Mouse (Mus musculus) lung, embryonic 14.5 days (tissue): ENCODE measurements around the gene Ccl22. TPM values are rescaled to one million over a fixed set of nuclear protein-coding genes. Genes with fewer than 3 reads are reported as not detected.

Experiments
- ATAC-seq: fragments of 200-750 bp; cut with Nextera tagmentation; 2 replicates; pipeline ENCODE4 v1.8.0; 2017; ENCODE audit warnings: mild to moderate bottlenecking, moderate TSS enrichment, moderate library complexity; ENCODE audit not compliant: insufficient read depth
- DNase-seq: peaks from one replicate; pipeline ENCODE4 v3.0.0-alpha.2; 2015
- H3K27ac ChIP-seq: fragments of 300-500 bp; sonication (generic); 2 replicates; pipeline ENCODE4 v1.5.1; 2014; ENCODE audit warnings: low read depth, mild to moderate bottlenecking, moderate library complexity
- H3K27me3 ChIP-seq: fragments of 300-500 bp; sonication (generic); 2 replicates; pipeline ENCODE4 v1.6.1; 2014; ENCODE audit warnings: low read length, control low read depth; ENCODE audit not compliant: insufficient read depth
- H3K36me3 ChIP-seq: fragments of 300-500 bp; sonication (generic); 2 replicates; pipeline ENCODE4 v1.6.1; 2014; ENCODE audit warnings: control low read depth; ENCODE audit not compliant: insufficient read depth
- H3K4me1 ChIP-seq: fragments of 300-500 bp; sonication (generic); 2 replicates; pipeline ENCODE4 v1.6.1; 2014; ENCODE audit warnings: antibody characterized with exemption, control low read depth; ENCODE audit not compliant: insufficient read depth
- H3K4me2 ChIP-seq: fragments of 300-500 bp; sonication (generic); 2 replicates; pipeline ENCODE4 v1.6.1; 2014; ENCODE audit warnings: mild to moderate bottlenecking
- H3K4me3 ChIP-seq: fragments of 300-500 bp; sonication (generic); 2 replicates; pipeline ENCODE4 v1.5.1; 2014; ENCODE audit warnings: low read depth, low read length
- H3K9ac ChIP-seq: fragments of 300-500 bp; sonication (generic); 2 replicates; pipeline ENCODE4 v1.6.1; 2014
- H3K9me3 ChIP-seq: fragments of 300-500 bp; sonication (generic); 2 replicates; pipeline ENCODE4 v1.6.1; 2016; ENCODE audit warnings: low read depth, low read length, control low read depth
- CTCF ChIP-seq: IDR thresholded peaks from 2 replicates; pipeline ENCODE4 v1.5.1; 2016; ENCODE audit warnings: antibody characterized with exemption, low read depth
- WGBS: fragments of 180-500 bp; shearing (Covaris S2); extraction: QIAGEN DNeasy Blood & Tissue Kit; methylation state at CpG from one replicate; pipeline ENCODE4 v1.1.7; 2014; 5-methylcytosine and 5-hydroxymethylcytosine counted together
- polyA plus RNA-seq: library from polyadenylated mRNA; unstranded; fragments of >200 nt; fragmentation: Nextera tagmentation; extraction: Ambion mirVana; gene quantifications from 2 replicates; pipeline ENCODE4 v1.2.1, GENCODE M21; 2014

Gene Ccl22
- polyA plus RNA-seq, 1 experiment from 2014 or later = not detected

GRCm38 (mm10) chr8:94711160-94711718 lies 34.2 kb upstream of the Ccl22 start:
- ATAC-seq = peak; percentile 52; the same call in 1 of the 2 replicates
- H3K36me3 ChIP-seq = no peaks in the 10 kb centered on the region
- peak; percentile 36 for DNase-seq
- H3K9ac ChIP-seq = no peak overlapping the region
- no peak overlapping the region for H3K4me2 ChIP-seq
- H3K9me3 ChIP-seq = no peaks in the 10 kb centered on the region
- H3K4me3 ChIP-seq = no peak overlapping the region
- no peaks in the 10 kb centered on the region for H3K4me1 ChIP-seq
- H3K27ac ChIP-seq = peak overlapping the region; percentile 62; the same call in 1 of the 2 replicates
- WGBS = 55% methylated on average over 5 of the region's 5 CpGs
- H3K27me3 ChIP-seq = no peaks in the 10 kb centered on the region
- TF ChIP-seq CTCF = no peak

DNA sequence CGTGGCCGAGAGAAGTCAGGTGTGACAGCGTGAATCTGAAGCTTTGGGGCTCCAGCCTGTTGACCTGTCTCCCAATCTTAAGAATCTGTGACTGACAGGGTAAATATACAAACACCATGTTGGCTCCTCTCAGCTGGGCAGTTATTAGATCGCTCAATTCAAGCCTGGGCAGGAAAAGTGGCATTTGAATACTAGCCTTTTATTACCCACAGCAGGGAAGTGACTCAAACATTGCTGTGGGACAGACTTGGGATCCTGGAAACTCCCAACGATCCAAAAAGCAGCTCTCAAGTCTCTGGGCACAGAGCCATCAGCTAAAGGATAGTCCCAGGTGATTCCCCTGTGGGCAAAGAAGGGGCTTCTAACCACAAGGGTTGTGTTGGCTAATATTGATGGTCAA lies 30.8 kb upstream of the Ccl22 start:
- Histone ChIP-seq H3K9ac (no peak overlapping the region), H3K27me3 (no peaks in the 10 kb centered on the region), H3K27ac (no peak overlapping the region), H3K9me3 (no peaks in the 10 kb centered on the region), H3K36me3 (no peaks in the 10 kb centered on the region), H3K4me1 (no peaks in the 10 kb centered on the region), H3K4me3 (no peak overlapping the region), H3K4me2 (no peak overlapping the region)
- DNase-seq (no peak), ATAC-seq (no peak)
- no peak for TF ChIP-seq CTCF
- WGBS = 36% methylated on average over 5 of the region's 5 CpGs

DNA sequence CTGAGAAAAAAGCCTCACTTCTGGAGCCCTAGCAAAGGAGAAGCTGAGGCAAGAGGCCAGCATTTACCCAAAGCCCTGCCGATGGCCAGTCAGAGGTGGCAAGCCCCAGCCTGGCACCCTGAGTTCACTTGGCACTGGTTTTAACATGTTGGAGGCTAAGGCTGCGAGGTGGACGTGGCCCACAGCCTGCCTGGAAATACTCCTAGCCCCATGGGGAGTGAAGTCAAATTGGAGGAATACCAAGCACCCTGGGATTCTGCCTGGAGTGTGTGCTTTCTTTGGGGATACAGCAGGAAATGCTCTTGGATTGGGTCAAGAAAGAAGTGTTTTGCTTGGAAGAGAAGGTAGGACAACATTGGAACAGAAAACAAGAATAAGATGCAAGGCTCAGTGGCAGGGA lies 29.5 kb upstream of the Ccl22 start:
- Histone ChIP-seq H3K9me3 (no peaks in the 10 kb centered on the region), H3K4me1 (no peaks in the 10 kb centered on the region), H3K4me2 (no peak overlapping the region), H3K36me3 (no peaks in the 10 kb centered on the region), H3K4me3 (no peak overlapping the region), H3K27ac (no peak overlapping the region), H3K9ac (no peak overlapping the region), H3K27me3 (no peaks in the 10 kb centered on the region)
- TF ChIP-seq CTCF = no peak
- 81% methylated on average over 3 of the region's 3 CpGs for WGBS
- no peak for DNase-seq
- ATAC-seq = no peak

DNA sequence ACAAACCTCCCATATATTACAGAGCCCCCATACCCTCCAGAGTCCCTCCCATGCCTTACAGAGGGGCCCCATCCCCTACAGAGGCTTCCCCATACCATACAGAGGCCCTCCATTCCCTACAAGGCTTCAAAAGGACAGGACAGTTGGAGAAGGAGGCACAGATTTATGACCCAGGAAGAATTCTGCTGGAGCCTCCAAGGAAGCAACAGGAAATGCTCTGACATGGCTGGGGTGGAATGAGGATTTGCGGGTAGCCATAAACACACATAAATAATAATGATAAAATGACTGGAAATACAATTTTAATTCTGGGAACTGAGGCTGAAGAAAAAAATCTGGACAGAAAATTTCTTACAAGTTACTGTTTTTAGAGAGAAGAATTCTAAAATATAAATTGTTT lies 28.5 kb upstream of the Ccl22 start:
- Histone ChIP-seq H3K4me1 (no peaks in the 10 kb centered on the region), H3K27me3 (no peaks in the 10 kb centered on the region), H3K4me2 (no peak overlapping the region), H3K36me3 (no peaks in the 10 kb centered on the region), H3K27ac (no peak overlapping the region), H3K4me3 (no peak overlapping the region), H3K9ac (no peak overlapping the region), H3K9me3 (no peaks in the 10 kb centered on the region)
- TF ChIP-seq CTCF = no peak
- 55% methylated on average over 1 of the region's 1 CpGs for WGBS
- no peak for ATAC-seq
- DNase-seq = no peak

DNA sequence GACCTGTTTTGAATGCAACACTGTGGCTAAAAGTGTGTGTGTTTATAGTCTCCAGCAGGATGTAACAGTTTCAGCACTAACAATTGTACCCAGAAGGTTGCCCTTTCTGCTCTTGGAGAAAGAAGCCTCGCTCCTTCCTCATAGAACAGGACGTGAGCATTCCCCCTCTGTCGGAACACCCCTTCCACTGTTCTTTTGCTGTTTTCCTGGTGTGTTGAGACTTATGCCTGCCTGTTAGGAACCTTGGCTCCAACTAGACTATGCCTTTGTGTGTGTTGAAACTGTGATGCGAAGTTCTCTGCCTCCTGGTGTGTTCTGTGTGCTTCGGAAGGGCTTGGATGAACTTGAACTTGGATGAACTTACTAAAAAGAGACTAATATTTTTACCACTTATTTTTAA lies 19.4 kb upstream of the Ccl22 start:
- DNase-seq (peak; percentile 27), ATAC-seq (no peak)
- 61% methylated on average over 5 of the region's 5 CpGs for WGBS
- no peak overlapping the region for H3K27ac ChIP-seq
- no peaks in the 10 kb centered on the region for H3K9me3 ChIP-seq
- H3K4me1 ChIP-seq = no peaks in the 10 kb centered on the region
- no peaks in the 10 kb centered on the region for H3K36me3 ChIP-seq
- TF ChIP-seq CTCF = no peak
- H3K27me3 ChIP-seq = no peaks in the 10 kb centered on the region
- no peak overlapping the region for H3K9ac ChIP-seq
- no peak overlapping the region for H3K4me3 ChIP-seq
- no peak overlapping the region for H3K4me2 ChIP-seq

- Histone ChIP-seq H3K9me3 (no peaks in the 10 kb centered on the region), H3K4me3 (no peak overlapping the region), H3K4me2 (no peak overlapping the region), H3K4me1 (no peaks in the 10 kb centered on the region), H3K9ac (no peak overlapping the region), H3K27me3 (no peaks in the 10 kb centered on the region), H3K27ac (no peak overlapping the region), H3K36me3 (no peaks in the 10 kb centered on the region)
- no peak for TF ChIP-seq CTCF
- WGBS = 59% methylated on average over 4 of the region's 4 CpGs
- DNase-seq (no peak), ATAC-seq (no peak)
Observed at GRCm38 (mm10) chr8:94729301-94729700, 16.1 kb upstream of the Ccl22 start.

- H3K36me3 ChIP-seq = no peaks in the 10 kb centered on the region
- no peaks in the 10 kb centered on the region for H3K9me3 ChIP-seq
- no peak overlapping the region for H3K9ac ChIP-seq
- no peaks in the 10 kb centered on the region for H3K27me3 ChIP-seq
- H3K4me2 ChIP-seq = no peak overlapping the region
- H3K4me1 ChIP-seq = no peaks in the 10 kb centered on the region
- ATAC-seq = peak; percentile 47; the same call in 1 of the 2 replicates
- DNase-seq = no peak
- WGBS = 58% methylated on average over 5 of the region's 5 CpGs
- no peak overlapping the region for H3K4me3 ChIP-seq
- H3K27ac ChIP-seq = no peak overlapping the region
- TF ChIP-seq CTCF = no peak
Observed at GRCm38 (mm10) chr8:94733821-94734465, 11.4 kb upstream of the Ccl22 start.
